Mouse (Mus musculus) urinary bladder, postnatal 25 days (tissue): Measurements from ENCODE around the gene Cgnl1.

Experiments
- DNase-seq: peaks from one replicate; pipeline ENCODE4 v3.0.0; 2022; ENCODE audit warnings: low spot score

Gene Cgnl1

GRCm38 (mm10) chr9:71766902-71767301, 4.5 kb downstream of the Cgnl1 start:
- DNase-seq: no peak

GRCm38 (mm10) chr9:71766306-71766705, 5.1 kb downstream of the Cgnl1 start:
- DNase-seq: no peak

DNA sequence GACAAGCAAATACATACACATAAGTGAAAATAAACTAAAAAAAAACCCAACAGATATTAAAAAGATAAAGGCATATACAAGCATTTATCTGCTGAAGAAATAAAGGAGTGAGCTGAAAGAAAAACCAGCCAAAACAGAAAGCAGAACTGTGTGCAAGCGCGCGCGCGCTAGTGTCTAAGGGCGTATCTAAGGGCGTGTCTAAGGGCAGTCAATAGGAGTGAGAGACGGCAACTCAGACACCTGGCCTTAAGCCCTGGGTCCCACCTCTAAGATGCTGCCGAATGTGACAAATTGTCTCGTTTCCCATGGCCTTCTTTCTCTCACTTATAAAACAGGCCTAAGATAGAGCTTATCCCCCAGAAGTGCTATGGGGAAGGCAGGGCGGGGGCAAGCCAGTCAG, 6.9 kb downstream of the Cgnl1 start:
- no peak for DNase-seq

DNA sequence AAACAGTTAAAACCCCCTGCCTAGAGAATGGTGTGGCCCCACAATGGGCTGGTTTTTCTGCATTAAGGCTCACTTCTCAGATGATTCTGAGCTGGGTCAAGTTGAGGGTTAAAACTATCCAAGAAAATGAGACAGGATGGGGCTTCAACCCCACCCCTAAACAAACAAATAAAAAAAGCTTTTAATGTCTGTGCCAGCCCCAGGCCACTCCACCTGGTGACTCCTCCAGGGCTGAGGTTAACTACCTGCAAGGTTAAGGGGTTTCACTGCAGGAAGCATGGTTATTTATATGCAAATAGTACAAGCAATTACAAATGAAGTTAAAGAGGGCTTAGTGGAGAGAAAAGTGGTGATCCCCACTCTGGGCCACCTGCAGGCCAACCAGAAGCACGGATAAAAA, 8.1 kb downstream of the Cgnl1 start:
- no peak for DNase-seq

GRCm38 (mm10) chr9:71761663-71762062, 9.7 kb downstream of the Cgnl1 start:
- no peak for DNase-seq

DNA sequence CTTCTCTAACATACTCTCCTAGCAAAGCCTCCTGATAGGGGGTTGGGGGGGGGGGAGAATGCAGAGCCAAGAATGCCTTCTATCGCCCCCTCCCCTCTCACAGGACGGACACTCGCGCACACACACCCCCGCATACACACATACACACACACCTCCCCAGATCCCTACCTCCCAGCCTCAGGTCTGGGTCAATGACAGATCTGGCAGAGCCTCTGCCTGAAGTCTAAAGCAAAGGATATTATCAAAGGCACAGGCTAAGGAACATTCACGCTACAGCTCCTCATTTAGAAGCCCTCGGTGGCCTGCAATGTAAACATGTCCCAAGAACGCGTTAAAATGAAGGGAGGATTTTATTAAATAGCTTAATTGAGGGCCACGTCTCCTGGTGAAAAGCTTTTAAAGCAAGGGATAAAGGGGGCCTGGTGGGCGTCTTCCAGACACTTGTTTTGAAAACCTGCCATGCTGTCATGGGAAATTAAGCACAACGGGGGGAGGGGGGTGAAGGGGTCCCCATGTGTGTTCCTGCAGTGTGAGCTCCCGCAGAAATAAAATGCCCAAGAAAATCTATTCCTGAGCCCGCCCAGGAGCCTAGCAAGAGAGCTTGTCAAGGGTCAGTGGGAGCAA, 10.8 kb downstream of the Cgnl1 start:
- no peak for DNase-seq

DNA sequence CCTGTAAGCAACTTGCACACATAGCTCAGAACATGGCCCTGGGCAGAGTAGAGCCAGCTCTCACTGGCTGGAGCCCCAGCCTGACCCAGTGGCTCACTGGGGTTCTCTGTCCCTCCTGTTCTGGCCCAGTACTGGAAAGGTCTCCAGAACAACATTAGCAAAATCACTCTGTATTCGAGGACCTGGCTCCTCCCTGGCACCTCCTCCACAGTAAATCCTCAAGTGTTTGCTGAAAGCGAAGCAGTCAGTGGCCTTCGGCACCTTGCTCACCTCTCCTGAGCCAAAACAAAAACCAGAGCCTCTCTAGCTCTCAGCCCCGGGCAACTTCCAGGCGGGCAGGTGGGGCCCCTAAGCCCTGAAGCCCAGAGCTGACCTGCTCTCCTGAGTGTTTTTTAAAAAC, 11.5 kb downstream of the Cgnl1 start:
- no peak for DNase-seq

DNA sequence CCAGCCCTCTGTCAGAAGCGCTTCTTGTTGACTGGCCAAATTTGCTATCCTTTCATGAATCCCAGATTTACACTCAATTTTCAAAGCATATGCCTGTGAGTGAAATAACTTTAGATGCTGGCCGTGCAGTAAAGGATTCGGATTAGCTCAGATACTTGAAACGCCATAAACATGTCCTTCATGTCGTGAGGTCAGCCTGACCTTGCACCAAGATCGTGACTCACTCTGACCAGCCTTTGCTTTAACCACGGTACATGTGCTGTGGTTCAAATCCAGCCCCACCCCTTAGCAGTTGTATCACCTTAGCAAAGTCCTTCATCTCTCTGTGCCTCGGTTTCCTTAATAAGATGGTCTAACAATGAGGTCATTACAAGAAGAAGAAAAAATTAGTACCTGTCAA, 14.0 kb downstream of the Cgnl1 start:
- DNase-seq: no peak

DNA sequence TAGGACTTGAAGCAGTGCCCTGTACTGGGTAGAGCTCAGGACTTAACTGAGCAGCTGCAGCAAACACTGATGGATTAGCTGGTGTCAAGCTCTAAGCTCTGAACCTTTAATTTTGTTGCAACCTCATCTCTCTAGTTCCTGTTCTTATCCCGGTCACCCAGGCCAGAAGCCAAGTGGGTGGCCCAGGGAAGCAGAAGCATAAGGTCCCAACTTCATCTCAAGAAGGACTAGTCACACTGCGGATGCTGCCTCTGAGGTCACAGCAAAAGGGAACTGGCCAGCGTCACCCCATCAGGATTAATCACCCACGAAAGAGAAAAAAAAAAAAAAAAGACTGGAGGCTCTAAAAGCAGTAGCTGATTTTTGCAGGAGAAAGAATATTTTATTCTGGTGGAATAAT, 14.5 kb downstream of the Cgnl1 start:
- DNase-seq: no peak

DNA sequence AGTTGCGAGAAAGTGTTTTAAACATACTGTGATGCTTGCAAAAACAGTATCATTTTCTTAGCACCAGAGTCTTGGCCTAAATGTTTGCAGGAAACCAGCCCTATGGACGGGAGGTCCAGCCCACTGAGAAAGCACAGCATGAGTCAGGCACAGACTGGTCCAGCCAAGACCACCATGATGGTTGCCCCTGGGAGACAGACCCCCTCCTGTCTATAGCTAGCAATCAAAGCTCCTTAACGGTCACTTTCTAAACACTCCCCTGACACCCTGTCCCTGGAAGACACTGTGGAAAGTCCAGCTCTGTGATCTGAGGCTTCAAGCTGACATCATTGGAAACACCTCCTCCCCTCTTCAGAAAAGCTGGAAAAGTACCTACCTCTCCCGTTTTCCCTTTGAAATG, 17.4 kb downstream of the Cgnl1 start:
- DNase-seq: no peak

GRCm38 (mm10) chr9:71753529-71753928, 17.9 kb downstream of the Cgnl1 start:
- no peak for DNase-seq

- no peak for DNase-seq
Measured at GRCm38 (mm10) chr9:71753117-71753516, 18.3 kb downstream of the Cgnl1 start.

- no peak for DNase-seq
Measured at GRCm38 (mm10) chr9:71750015-71750672, 21.3 kb downstream of the Cgnl1 start.

GRCm38 (mm10) chr9:71746405-71746804, 25.0 kb downstream of the Cgnl1 start:
- DNase-seq: no peak

DNA sequence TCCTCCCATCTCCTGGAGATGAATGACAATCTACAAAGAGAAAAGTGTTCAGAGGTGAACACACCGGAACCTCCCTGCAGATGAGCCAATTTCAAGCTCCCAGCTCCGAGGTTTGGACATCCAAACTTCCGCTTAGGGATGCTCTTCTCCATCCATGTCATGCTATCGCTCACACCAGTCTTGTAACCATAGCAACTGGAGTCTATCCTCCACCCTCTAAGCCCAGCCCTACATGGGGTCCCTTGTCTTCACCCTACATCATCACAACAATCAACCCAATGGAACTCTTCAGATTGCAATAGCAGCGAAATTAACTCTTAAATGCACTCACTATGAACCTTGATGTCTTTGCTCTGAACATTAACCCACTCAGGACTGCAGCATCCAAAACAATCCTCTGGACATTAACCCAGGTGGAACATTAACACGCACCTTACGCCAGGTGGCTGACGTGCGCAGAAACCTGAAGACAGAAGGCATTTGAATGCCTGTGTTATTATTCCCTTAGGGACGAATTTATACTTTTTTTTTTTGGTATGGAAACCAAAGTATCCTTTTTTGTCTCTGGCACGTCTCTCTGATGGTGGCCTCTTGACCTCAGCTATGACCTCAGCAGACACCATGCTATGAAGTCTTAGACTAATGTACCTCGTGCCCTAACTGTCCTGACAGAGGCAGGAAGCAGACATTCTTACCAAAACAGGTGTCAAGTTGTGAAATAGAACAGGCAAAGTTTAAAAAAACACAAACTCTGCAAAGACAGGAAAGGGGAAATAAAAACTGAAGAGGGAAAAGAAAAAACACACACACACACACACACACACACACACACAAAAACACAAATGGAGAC, 33.1 kb downstream of the Cgnl1 start:
- no peak for DNase-seq

- DNase-seq: no peak
Measured at GRCm38 (mm10) chr9:71737257-71738023, 34.0 kb downstream of the Cgnl1 start.

- no peak for DNase-seq
Measured at GRCm38 (mm10) chr9:71735886-71736285, 35.5 kb downstream of the Cgnl1 start.

DNA sequence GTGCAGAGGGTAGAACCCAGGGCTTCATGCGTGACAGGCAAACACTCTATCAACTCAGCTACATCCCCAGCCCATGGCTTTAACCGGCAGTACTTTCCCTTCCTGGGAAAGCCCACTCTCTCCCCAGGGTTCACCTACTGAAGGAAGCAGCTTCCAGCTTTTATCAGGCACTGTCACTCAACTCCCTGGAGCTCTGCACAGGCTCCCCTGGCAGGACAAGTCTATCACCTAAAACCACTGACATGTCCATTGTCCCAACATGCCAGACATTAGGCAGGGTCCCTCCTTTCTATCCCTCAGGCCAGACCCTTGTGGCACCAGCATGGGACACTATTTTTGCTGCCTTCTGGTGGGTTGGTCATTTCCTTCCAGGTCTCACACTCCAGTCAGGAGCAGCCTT, 37.8 kb downstream of the Cgnl1 start:
- no peak for DNase-seq

- no peak for DNase-seq
Measured at GRCm38 (mm10) chr9:71728822-71729311, 42.5 kb downstream of the Cgnl1 start.

DNA sequence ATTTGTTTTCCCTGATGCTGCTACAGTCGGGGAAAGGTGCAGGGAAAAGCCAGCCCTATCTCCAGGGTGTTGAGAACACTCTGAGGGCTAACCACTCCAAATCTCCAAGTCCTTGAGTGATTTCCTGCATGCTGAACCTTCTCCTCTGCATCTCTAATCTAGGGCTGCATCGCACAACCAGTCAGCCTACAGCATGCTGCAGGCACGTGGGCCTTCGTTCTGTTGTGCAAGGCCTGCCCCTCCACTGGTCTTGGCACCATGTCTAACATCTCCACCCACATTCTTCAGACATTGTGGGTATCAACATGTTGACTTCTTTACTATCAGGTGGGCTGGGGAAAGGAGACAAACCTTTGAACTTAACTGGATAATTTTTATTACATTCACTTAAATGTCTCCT, 44.2 kb downstream of the Cgnl1 start:
- no peak for DNase-seq

DNA sequence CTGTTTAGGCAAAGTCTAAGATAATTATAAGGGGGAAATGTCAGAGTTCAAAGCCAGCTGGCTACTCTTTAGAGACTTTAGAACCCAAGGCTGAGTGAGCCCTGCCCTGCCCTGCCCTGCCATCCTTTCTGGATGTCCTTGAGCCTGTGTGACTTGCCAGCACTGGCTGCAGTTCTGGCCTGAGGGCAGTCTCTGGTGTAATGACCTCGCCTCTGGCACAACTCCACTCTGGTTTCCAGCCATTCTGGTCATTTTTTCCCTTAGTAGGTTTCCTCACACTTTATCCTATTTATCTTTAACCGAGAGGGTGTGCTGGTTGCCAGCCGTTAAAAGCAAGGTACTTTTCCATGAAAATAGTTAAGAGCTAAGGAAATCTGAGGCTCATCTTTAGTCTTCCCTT, 45.3 kb downstream of the Cgnl1 start:
- no peak for DNase-seq

GRCm38 (mm10) chr9:71722366-71722765, 49.0 kb downstream of the Cgnl1 start:
- DNase-seq: no peak
